Mouse (Mus musculus) midbrain, embryonic 12.5 days (tissue): ENCODE measurements around the gene Hdac10. TPM values are rescaled to one million over a fixed set of nuclear protein-coding genes. Genes with fewer than 3 reads are reported as not detected.

ENCODE experiments used
- ATAC-seq: fragments of 200-750 bp; cut with Nextera tagmentation; 2 replicates; pipeline ENCODE4 v1.8.0; 2017; ENCODE audit warnings: low read depth, moderate TSS enrichment, moderate library complexity; ENCODE audit not compliant: low FRiP score
- H3K27ac ChIP-seq: fragments of 300-500 bp; sonication (generic); replicated peaks from 2 replicates; pipeline ENCODE4 v1.5.1; 2016; ENCODE audit warnings: mild to moderate bottlenecking
- H3K27me3 ChIP-seq: fragments of 300-500 bp; sonication (generic); 2 replicates; pipeline ENCODE4 v1.6.1; 2016; ENCODE audit warnings: mild to moderate bottlenecking
- H3K36me3 ChIP-seq: fragments of 300-500 bp; sonication (generic); 2 replicates; pipeline ENCODE4 v1.6.1; 2016
- H3K4me1 ChIP-seq: fragments of 300-500 bp; sonication (generic); 2 replicates; pipeline ENCODE4 v1.6.1; 2016
- H3K4me2 ChIP-seq: fragments of 300-500 bp; sonication (generic); replicated peaks from 2 replicates; pipeline ENCODE4 v1.6.1; 2016; ENCODE audit warnings: mild to moderate bottlenecking, moderate library complexity
- H3K4me3 ChIP-seq: fragments of 300-500 bp; sonication (generic); 2 replicates; pipeline ENCODE4 v1.5.1; 2016; ENCODE audit warnings: mild to moderate bottlenecking
- H3K9ac ChIP-seq: fragments of 300-500 bp; sonication (generic); replicated peaks from 2 replicates; pipeline ENCODE4 v1.6.1; 2016; ENCODE audit warnings: mild to moderate bottlenecking, moderate library complexity
- H3K9me3 ChIP-seq: fragments of 300-500 bp; sonication (generic); 2 replicates; pipeline ENCODE4 v1.6.1; 2016; ENCODE audit warnings: mild to moderate bottlenecking
- WGBS: fragments of 180-500 bp; shearing (Covaris S2); methylation state at CpG from one replicate; pipeline ENCODE4 v1.1.7; 2016; 5-methylcytosine and 5-hydroxymethylcytosine counted together
- polyA plus RNA-seq: library from polyadenylated mRNA; unstranded; fragments of >200 nt; fragmentation: Nextera tagmentation; extraction: Ambion mirVana; gene quantifications from 2 replicates; pipeline ENCODE4 v1.2.1, GENCODE M21; 2016

The Hdac10 gene
- polyA plus RNA-seq, 1 experiment from 2014 or later: 25.1 TPM

GRCm38 (mm10) chr15:89147024-89147423 lies 18.5 kb upstream of the Hdac10 start:
- peaks cover 38% of the 10 kb centered on the region for H3K36me3 ChIP-seq
- H3K4me3 ChIP-seq: peak overlapping the region; percentile 82
- peaks cover 39% of the 10 kb centered on the region for H3K4me1 ChIP-seq
- ATAC-seq: no peak
- H3K9ac ChIP-seq: peak overlapping the region; percentile 66
- no peaks in the 10 kb centered on the region for H3K9me3 ChIP-seq
- 13% methylated on average over 15 of the region's 16 CpGs for WGBS
- peaks cover 20% of the 10 kb centered on the region for H3K27me3 ChIP-seq
- peak overlapping the region; percentile 52 for H3K27ac ChIP-seq
- peak overlapping the region; percentile 78 for H3K4me2 ChIP-seq

GRCm38 (mm10) chr15:89146537-89146936 lies 18.0 kb upstream of the Hdac10 start:
- ATAC-seq: 0 out of 2 replicates have a peak, but pooled peaks have one; percentile 17
- Histone ChIP-seq H3K9me3 (no peaks in the 10 kb centered on the region), H3K27me3 (peaks cover 22% of the 10 kb centered on the region), H3K27ac (peak overlapping the region; percentile 52), H3K9ac (peak overlapping the region; percentile 66), H3K4me1 (peaks cover 36% of the 10 kb centered on the region), H3K4me2 (peak overlapping the region; percentile 78), H3K4me3 (peak overlapping the region; percentile 82), H3K36me3 (peaks cover 38% of the 10 kb centered on the region)
- WGBS: 3% methylated on average over 27 of the region's 27 CpGs

DNA sequence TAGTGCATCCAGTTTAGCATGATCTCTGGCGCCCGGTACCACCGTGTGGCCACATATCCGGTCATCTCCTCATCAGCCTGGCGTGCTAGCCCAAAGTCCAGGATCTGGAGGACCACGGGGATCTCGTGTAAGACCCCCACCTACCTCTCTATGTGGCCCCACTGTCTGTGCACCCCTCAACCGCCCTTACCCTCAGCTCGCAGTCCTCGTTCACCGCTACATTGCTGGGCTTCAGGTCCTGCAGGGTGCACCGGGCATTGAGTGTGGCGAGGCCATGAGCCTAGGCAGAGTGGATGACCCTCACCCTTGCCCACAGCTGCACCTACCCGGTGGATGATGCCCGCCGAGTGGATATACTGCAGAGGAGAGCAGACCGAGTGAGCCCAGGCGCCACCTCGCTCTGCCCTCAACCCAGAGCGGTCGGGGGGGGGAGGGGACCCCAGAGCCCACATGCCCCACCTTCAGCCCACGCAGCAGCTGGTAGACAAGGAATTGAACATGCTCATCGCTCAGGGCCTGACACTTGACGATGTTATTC lies 17.4 kb upstream of the Hdac10 start:
- Histone ChIP-seq H3K9me3 (no peaks in the 10 kb centered on the region), H3K36me3 (peaks cover 38% of the 10 kb centered on the region), H3K4me2 (peak overlapping the region; percentile 78), H3K27ac (no peak overlapping the region), H3K4me1 (peaks cover 39% of the 10 kb centered on the region), H3K27me3 (peaks cover 26% of the 10 kb centered on the region), H3K9ac (peak overlapping the region; percentile 66; the same call in 1 of the 2 replicates), H3K4me3 (peak overlapping the region; percentile 82)
- ATAC-seq: no peak
- WGBS: 73% methylated on average over 24 of the region's 24 CpGs

DNA sequence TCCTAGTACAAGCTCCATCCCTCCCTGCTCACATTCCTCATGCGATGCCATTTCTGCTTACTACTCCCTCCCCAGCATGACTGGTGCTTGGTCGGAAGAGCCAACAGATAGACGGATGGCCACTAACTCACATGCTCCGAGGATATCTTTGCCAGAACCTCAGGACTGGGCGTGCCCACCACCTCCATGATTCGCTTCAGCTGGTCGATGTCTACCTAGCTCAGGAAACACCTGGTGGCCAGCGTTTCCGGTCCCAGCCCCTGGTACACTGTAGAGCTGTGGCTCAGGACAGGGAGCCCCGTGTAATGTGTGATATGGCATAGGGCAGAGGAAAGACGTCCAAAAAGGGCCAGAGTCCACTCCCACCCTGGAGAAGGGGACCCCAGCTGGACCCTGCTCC lies 16.5 kb upstream of the Hdac10 start:
- Histone ChIP-seq H3K9ac (no peak overlapping the region), H3K4me3 (no peak overlapping the region), H3K27me3 (peaks cover 31% of the 10 kb centered on the region), H3K4me2 (no peak overlapping the region), H3K27ac (no peak overlapping the region), H3K36me3 (peaks cover 38% of the 10 kb centered on the region), H3K4me1 (peaks cover 44% of the 10 kb centered on the region), H3K9me3 (no peaks in the 10 kb centered on the region)
- WGBS: 94% methylated on average over 11 of the region's 11 CpGs
- no peak for ATAC-seq

DNA sequence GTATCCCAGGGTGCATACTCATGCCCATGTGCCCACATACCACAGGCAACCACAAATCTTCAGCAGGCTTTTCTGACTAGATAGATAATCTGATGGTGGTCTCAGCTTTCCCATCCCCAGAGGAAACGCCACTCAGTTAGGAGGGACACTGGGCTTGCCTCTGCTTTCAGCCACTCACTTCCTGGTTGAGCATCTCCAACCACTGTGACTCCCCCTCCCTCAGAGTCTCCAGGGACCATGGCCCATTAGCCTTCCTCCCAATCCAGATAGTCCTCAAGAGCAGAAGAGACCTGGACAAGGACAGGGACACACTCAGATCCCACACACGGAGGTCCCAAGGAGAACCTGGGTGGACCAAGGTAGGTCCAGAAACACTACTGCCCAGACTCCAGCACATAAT lies 14.6 kb upstream of the Hdac10 start:
- Histone ChIP-seq H3K27ac (no peak overlapping the region), H3K9me3 (no peaks in the 10 kb centered on the region), H3K36me3 (peaks cover 38% of the 10 kb centered on the region), H3K4me2 (no peak overlapping the region), H3K27me3 (peaks cover 35% of the 10 kb centered on the region), H3K4me1 (peaks cover 44% of the 10 kb centered on the region), H3K4me3 (no peak overlapping the region), H3K9ac (no peak overlapping the region)
- WGBS: 77% methylated on average over 2 of the region's 2 CpGs
- no peak for ATAC-seq

GRCm38 (mm10) chr15:89141905-89142304 lies 13.4 kb upstream of the Hdac10 start:
- Histone ChIP-seq H3K27me3 (peaks cover 26% of the 10 kb centered on the region), H3K9me3 (no peaks in the 10 kb centered on the region), H3K9ac (no peak overlapping the region), H3K4me2 (no peak overlapping the region), H3K4me1 (peaks cover 41% of the 10 kb centered on the region), H3K27ac (no peak overlapping the region), H3K36me3 (peaks cover 38% of the 10 kb centered on the region), H3K4me3 (no peak overlapping the region)
- ATAC-seq: no peak
- 68% methylated on average over 4 of the region's 4 CpGs for WGBS

- peak overlapping the region; percentile 99; the same call in 1 of the 2 replicates for H3K4me2 ChIP-seq
- H3K27me3 ChIP-seq: peaks cover 26% of the 10 kb centered on the region
- no peak overlapping the region for H3K4me3 ChIP-seq
- no peak for ATAC-seq
- WGBS: 26% methylated on average over 5 of the region's 5 CpGs
- peaks cover 36% of the 10 kb centered on the region for H3K4me1 ChIP-seq
- peaks cover 38% of the 10 kb centered on the region for H3K36me3 ChIP-seq
- H3K9ac ChIP-seq: no peak overlapping the region; the same call in 1 of the 2 replicates
- H3K27ac ChIP-seq: no peak overlapping the region
- H3K9me3 ChIP-seq: no peaks in the 10 kb centered on the region
Observed at GRCm38 (mm10) chr15:89141443-89141842, 12.9 kb upstream of the Hdac10 start.

DNA sequence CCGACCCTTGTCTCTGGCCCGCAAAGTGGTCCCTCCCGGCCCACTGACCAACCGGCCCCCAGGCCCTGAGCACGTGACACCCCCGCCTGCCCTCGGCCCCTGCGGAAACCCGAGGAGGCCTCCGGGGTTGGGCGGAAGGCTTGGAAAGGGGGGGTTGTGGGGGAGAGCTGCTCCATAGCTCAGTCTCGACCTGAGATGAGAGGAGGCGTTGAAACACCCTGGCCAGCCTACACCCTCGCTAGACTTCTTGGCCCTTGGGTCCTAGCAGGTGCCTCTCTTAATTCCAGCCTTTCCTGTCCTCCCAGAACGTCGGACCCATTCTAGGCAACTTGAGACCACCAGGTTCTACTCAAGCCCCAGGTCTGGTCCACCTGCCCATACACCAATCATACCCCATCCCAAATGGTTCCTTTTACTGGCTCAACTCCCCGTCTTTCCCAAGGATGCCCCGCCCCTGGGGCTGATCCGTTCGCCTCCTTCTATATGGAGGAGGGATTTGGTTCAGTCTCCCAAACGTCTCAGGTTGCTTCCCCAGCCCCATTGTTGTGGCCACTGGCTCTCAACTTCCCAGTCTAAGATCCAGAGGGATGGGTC lies 12.3 kb upstream of the Hdac10 start, which contains the start of gene Mapk12:
Gene Mapk12 (minus strand): TSS at position 45 of the 594 bp plus-strand sequence.
- peak within 1 kb of the TSS; percentile 99 for H3K4me2 ChIP-seq
- H3K36me3 ChIP-seq: peaks cover 33% of the 10 kb centered on the region
- H3K9ac ChIP-seq: peak within 1 kb of the TSS; percentile 64
- ATAC-seq: peak; percentile 79
- H3K27me3 ChIP-seq: peaks cover 26% of the 10 kb centered on the region
- 0% methylated on average over 21 of the region's 21 CpGs for WGBS
- no peaks in the 10 kb centered on the region for H3K9me3 ChIP-seq
- H3K4me1 ChIP-seq: peaks cover 30% of the 10 kb centered on the region
- peak within 1 kb of the TSS; percentile 44 for H3K27ac ChIP-seq
- H3K4me3 ChIP-seq: peak within 1 kb of the TSS; percentile 55

DNA sequence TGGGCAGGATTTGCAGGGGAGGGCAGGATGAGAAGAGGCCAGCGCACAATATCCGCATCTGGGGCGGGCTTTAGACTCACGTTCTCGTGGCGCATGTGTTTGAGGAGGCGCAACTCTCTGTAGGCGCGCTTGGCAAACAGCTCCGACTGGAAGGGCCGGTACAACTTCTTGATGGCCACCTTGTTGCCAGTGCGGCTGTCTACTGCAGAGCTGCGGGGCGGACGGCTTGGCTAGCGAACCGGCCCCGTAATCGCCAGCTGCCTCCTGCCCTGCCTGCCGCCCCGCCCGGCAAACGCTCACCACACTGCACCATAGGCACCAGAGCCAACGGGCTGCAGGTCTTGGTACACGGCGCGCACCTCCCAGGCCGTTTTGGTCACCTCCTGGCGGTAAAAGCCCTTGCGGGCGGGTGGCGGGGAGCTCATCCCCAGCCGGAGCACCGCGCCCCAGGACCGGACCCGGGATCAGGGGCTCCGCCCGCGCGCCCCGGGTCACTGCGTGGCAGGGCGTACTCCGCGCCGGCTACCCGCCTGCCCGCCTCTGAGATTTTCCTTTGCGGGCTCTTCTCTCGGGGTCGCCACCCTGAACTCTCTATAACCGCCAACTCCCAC lies 11.7 kb upstream of the Hdac10 start:
- Histone ChIP-seq H3K4me3 (peak overlapping the region; percentile 55), H3K36me3 (peaks cover 27% of the 10 kb centered on the region), H3K27ac (peak overlapping the region; percentile 44), H3K9ac (peak overlapping the region; percentile 64), H3K4me1 (peaks cover 30% of the 10 kb centered on the region), H3K27me3 (peaks cover 26% of the 10 kb centered on the region), H3K4me2 (peak overlapping the region; percentile 99), H3K9me3 (no peaks in the 10 kb centered on the region)
- ATAC-seq: peak; percentile 56
- WGBS: under 1% methylated on average over 53 of the region's 53 CpGs

DNA sequence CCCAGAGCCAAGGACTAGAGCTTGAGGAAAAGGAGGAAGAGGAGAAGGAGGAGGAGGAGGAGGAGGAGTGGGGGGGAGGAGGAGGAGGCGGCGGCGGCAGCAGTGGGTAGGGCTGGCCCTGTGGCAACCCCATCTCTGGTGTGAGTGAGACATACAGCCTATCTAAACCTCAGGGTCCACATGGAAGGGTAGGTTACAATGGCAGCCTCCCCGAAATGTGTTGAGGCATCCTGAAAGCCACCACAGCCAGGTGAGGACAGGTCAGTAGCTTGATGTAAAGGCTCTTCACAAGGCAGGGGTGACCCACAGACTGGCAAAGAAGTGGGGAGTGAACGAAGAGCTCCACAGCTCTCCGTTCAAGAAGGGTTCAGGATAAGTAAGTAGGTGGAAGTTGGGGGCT lies 10.0 kb upstream of the Hdac10 start:
- Histone ChIP-seq H3K4me2 (no peak overlapping the region), H3K36me3 (peaks cover 15% of the 10 kb centered on the region; the same call in 1 of the 2 replicates), H3K4me1 (peaks cover 30% of the 10 kb centered on the region), H3K4me3 (no peak overlapping the region), H3K9ac (no peak overlapping the region), H3K27ac (no peak overlapping the region), H3K27me3 (peaks cover 26% of the 10 kb centered on the region), H3K9me3 (no peaks in the 10 kb centered on the region)
- ATAC-seq: no peak
- WGBS: 91% methylated on average over 6 of the region's 6 CpGs

- Histone ChIP-seq H3K36me3 (peaks cover 9% of the 10 kb centered on the region; the same call in 1 of the 2 replicates), H3K4me1 (peaks cover 30% of the 10 kb centered on the region), H3K4me2 (no peak overlapping the region), H3K27me3 (peaks cover 26% of the 10 kb centered on the region), H3K9ac (no peak overlapping the region), H3K27ac (no peak overlapping the region), H3K9me3 (no peaks in the 10 kb centered on the region), H3K4me3 (0 out of 2 replicates have a peak overlapping the region, but pooled peaks have one; percentile 1)
- WGBS: 90% methylated on average over 7 of the region's 7 CpGs
- no peak for ATAC-seq
Observed at GRCm38 (mm10) chr15:89138046-89138405, 9.5 kb upstream of the Hdac10 start.

DNA sequence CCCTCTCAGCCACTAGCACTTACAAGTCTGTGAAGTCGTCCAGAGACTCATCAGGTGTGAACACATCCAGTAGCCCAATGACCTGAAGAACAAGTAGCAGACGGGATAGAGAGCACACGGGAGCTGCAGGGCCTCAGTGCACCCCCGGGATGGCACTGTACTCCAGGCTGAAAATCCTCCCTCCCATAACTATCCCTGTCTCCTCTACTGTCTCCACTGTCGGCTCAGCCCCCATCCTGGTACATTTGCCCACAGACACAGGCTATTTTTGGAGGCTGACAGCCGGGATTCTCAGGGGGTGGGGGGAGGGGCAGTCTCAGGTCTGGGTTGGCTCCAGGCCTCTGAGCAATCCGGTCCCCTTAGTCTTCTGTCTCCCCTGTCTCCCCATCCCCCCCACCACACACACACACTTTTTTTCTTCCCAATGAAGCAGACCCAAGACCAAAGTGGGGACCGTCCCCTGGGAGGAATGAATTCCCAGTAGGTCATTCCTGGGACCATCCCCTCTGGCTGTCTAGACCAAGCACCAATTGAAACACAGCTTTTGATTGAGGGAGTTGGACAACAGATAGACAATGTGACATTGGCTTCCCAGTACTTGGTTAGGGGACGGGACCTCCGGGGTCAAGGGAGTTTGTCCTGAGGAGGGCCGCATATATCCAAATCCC lies 9.0 kb upstream of the Hdac10 start:
- 73% methylated on average over 11 of the region's 11 CpGs for WGBS
- Histone ChIP-seq H3K27ac (no peak overlapping the region), H3K27me3 (peaks cover 22% of the 10 kb centered on the region)

More for the DNA sequence above, 9.0 kb upstream of the Hdac10 start:
- Histone ChIP-seq H3K4me1 (peaks cover 30% of the 10 kb centered on the region), H3K9me3 (no peaks in the 10 kb centered on the region), H3K36me3 (peaks cover 7% of the 10 kb centered on the region), H3K9ac (no peak overlapping the region), H3K4me3 (no peak overlapping the region), H3K4me2 (no peak overlapping the region)
- ATAC-seq: no peak
